Mouse (Mus musculus) heart, embryonic 16.5 days (tissue): ENCODE results near the gene Cdk4. TPM values are rescaled to one million over a fixed set of nuclear protein-coding genes. Genes with fewer than 3 reads are reported as not detected.
"Not testable (repeated sequence)": the region's sequence is repeated elsewhere in the genome, so short reads cannot be mapped to it uniquely, and the experiment has no call there.

Source experiments
- ATAC-seq: fragments of 200-750 bp; cut with Nextera tagmentation; replicated peaks from 2 replicates; pipeline ENCODE4 v1.8.0; 2017; ENCODE audit warnings: moderate number of reproducible peaks; ENCODE audit not compliant: insufficient read depth, low FRiP score; ENCODE audit errors: extremely low read depth
- H3K27ac ChIP-seq: fragments of 300-500 bp; sonication (generic); 2 replicates; pipeline ENCODE4 v1.5.1; 2014; ENCODE audit warnings: mild to moderate bottlenecking, low read length, control low read depth, moderate library complexity
- H3K27me3 ChIP-seq: fragments of 300-500 bp; sonication (generic); 2 replicates; pipeline ENCODE4 v1.6.1; 2014; ENCODE audit warnings: low read length, mixed read lengths; ENCODE audit not compliant: control insufficient read depth, insufficient read depth
- H3K36me3 ChIP-seq: fragments of 300-500 bp; sonication (generic); 2 replicates; pipeline ENCODE4 v1.6.1; 2014; ENCODE audit not compliant: control insufficient read depth, insufficient read depth
- H3K4me1 ChIP-seq: fragments of 300-500 bp; sonication (generic); 2 replicates; pipeline ENCODE4 v1.6.1; 2014; ENCODE audit warnings: low read length, mixed read lengths; ENCODE audit not compliant: control insufficient read depth, insufficient read depth
- H3K4me2 ChIP-seq: fragments of 300-500 bp; sonication (generic); 2 replicates; pipeline ENCODE4 v1.6.1; 2014; ENCODE audit warnings: low read depth, mild to moderate bottlenecking, control low read depth, low read length
- H3K4me3 ChIP-seq: fragments of 300-500 bp; sonication (generic); 2 replicates; pipeline ENCODE4 v1.5.1; 2014; ENCODE audit warnings: mild to moderate bottlenecking, control low read depth, low read length
- H3K9ac ChIP-seq: fragments of 300-500 bp; sonication (generic); 2 replicates; pipeline ENCODE4 v1.6.1; 2014; ENCODE audit warnings: low read length, control low read depth
- H3K9me3 ChIP-seq: fragments of 300-500 bp; sonication (generic); replicated peaks from 2 replicates; pipeline ENCODE4 v1.6.1; 2016; ENCODE audit warnings: low read length; ENCODE audit not compliant: control insufficient read depth
- WGBS: fragments of 180-500 bp; shearing (Covaris S2); extraction: QIAGEN DNeasy Blood & Tissue Kit; methylation state at CpG from one replicate; pipeline ENCODE4 v1.1.7; 2014; 5-methylcytosine and 5-hydroxymethylcytosine counted together
- polyA plus RNA-seq: library from polyadenylated mRNA; unstranded; fragments of >200 nt; fragmentation: Nextera tagmentation; extraction: Ambion mirVana; gene quantifications from 2 replicates; pipeline ENCODE4 v1.2.1, GENCODE M21; 2015

Gene Cdk4
- polyA plus RNA-seq, 1 experiment from 2014 or later = 885 TPM

DNA sequence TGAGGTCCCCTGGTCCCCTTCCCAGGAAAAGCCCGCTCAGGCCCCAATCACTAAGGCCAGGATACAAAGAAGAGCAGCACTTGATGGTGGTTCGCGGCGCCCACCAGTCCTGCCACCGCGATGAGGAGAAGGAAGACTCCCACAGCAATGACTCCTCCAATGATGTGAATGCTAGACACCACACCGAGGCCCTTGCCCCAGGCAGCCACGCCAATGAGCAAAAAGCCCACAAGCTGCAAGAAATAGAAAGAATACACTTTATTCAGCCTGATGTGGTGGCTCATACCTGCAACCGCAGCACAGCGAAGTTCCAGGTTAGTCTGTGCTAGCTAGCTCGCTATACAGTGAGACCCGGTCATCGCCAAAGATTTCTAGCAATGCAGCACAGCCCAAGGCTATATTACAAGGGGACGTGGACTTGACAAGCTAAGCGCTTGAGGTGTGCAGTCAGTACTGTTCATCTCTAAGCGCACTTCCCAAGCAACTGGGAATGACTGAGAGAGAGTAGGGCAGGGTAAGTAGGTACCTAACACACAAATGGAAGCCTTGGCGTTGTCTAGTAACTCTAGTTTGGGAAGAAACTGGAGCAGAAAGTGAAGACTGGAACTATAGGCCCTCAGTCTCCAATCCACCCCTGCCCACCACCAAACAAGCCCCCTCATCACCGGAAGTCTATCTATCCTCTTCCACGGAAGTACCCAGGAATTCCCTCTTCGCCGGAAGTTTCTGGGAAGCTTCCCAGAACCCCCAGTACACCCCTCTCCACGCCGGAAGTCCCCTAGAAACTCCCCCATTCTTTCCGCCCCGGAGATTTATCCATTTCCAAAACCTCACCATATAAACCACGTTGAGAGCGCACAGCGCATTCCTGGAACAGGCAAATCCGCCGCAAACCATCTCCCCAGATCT is 6.2 kb downstream of the Cdk4 start:
- 7% methylated on average over 30 of the region's 30 CpGs for WGBS

DNA sequence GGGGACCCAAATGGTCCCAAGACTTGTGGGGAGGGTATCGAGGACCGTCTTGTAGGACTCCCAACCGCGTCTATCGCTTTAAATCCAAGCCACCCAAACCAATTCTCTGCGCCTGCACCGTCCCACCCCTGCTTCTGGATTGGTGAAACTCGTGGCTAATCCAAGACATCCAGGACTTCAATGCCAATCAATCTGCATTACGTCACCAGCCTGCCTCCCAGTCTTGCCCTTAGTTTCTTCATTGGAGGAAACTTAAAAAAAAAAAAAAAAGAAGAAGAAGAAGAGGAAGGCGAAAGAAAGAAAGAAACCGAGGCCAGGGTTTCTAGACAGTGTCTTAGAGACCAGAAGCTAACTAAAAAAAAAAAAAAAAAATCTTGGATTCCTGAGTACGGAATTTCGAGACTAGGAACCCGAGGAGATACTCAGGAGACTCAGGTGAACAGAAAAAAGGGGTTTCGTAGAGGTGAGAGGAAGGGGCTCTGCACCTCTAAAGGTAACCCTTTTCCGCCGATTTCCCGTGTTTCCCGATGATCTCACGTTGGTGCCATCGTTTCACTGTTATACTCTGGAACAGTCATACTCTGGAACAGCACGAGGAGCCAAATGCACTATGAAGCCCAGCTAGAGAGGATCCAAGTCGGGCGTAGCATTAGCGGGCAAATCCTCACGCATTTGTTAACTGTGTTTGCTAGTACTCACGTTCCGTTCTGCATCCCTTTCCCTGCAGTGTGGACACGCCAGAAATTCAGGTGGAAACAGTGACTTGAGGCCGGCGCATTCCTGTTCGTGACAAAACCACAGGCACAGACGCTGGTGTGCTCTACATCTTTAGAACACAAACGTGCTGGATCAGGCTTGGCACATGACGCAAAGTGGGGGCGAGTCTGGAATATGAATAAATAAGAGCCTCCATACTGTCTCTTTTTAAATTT is 7.1 kb downstream of the Cdk4 start, which contains the start of gene Tspan31:
Tspan31 (minus strand) TSS at position 75 of the 932 bp plus-strand sequence.
- Histone ChIP-seq H3K9me3 (no peaks in the 10 kb centered on the region), H3K4me2 (peak within 1 kb of the TSS; percentile 97), H3K27me3 (peaks cover 5% of the 10 kb centered on the region), H3K9ac (peak within 1 kb of the TSS; percentile 80), H3K4me1 (peaks cover 17% of the 10 kb centered on the region), H3K36me3 (peaks cover 30% of the 10 kb centered on the region), H3K27ac (peak within 1 kb of the TSS; percentile 88), H3K4me3 (peak within 1 kb of the TSS; percentile 76)
- ATAC-seq = peak; percentile 90
- WGBS = 2% methylated on average over 36 of the region's 36 CpGs

More for the DNA sequence above, 6.2 kb downstream of the Cdk4 start:
- Histone ChIP-seq H3K9me3 (no peaks in the 10 kb centered on the region), H3K27ac (peak overlapping the region; percentile 88), H3K4me2 (peak overlapping the region; percentile 83), H3K36me3 (peaks cover 38% of the 10 kb centered on the region), H3K4me1 (peaks cover 21% of the 10 kb centered on the region), H3K9ac (peak overlapping the region; percentile 80), H3K4me3 (peak overlapping the region; percentile 76), H3K27me3 (no peaks in the 10 kb centered on the region)
- peak; percentile 35 for ATAC-seq

DNA sequence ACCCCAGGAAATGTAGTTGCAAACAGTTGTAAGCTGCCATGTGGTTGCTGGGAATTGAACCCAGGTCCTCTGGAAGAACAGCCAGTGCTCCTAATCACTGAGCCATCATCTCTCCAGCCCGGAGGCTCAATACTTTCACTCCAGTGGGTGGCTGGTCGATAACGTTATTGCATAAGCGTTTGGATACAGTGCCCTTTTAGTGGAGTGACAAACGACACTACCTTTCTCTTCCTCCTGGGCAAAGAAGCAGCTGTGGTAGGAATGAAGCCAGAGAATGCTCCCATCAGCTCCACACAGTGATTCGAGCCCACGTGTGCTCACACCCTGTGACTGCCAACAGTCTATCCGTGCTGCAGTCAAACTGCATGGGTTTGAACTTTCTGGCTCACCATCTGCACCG is 7.9 kb downstream of the Cdk4 start:
- Histone ChIP-seq H3K4me3 (peak overlapping the region; percentile 76), H3K27ac (no peak overlapping the region), H3K9me3 (no peaks in the 10 kb centered on the region), H3K27me3 (peaks cover 9% of the 10 kb centered on the region), H3K36me3 (peaks cover 23% of the 10 kb centered on the region), H3K4me1 (peaks cover 17% of the 10 kb centered on the region), H3K4me2 (peak overlapping the region; percentile 97), H3K9ac (peak overlapping the region; percentile 78)
- ATAC-seq = no peak
- 69% methylated on average over 9 of the region's 9 CpGs for WGBS

DNA sequence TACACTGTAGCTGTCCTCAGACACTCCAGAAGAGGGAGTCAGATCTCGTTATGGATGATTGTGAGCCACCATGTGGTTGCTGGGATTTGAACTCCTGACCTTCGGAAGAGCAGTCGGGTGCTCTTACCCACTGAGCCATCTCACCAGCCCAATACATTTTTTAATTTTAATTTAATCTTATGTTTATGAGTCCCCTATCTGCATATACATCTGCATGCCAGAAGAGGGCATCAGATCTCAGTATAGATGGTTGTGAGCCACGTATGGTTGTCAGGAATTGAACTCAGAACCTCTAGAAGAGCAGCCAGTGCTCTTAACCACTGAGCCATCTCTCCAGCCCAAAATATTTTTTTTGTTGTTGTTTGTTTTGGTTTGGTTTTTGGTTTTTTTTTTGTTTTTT is 8.9 kb downstream of the Cdk4 start:
- not testable (repeated sequence) for H3K9me3 ChIP-seq, H3K27ac ChIP-seq, ATAC-seq, H3K4me3 ChIP-seq, H3K4me2 ChIP-seq, H3K9ac ChIP-seq
- peaks cover 17% of the 10 kb centered on the region for H3K4me1 ChIP-seq
- 92% methylated on average over 4 of the region's 4 CpGs for WGBS
- peaks cover 18% of the 10 kb centered on the region for H3K27me3 ChIP-seq
- peaks cover 12% of the 10 kb centered on the region for H3K36me3 ChIP-seq

GRCm38 (mm10) chr10:127072969-127073368 is 9.6 kb downstream of the Cdk4 start:
- not testable (repeated sequence) for H3K27ac ChIP-seq, H3K36me3 ChIP-seq, H3K4me2 ChIP-seq, ATAC-seq, H3K4me3 ChIP-seq, H3K9me3 ChIP-seq, H3K9ac ChIP-seq
- WGBS = 79% methylated on average over 2 of the region's 2 CpGs
- Histone ChIP-seq H3K27me3 (peaks cover 24% of the 10 kb centered on the region), H3K4me1 (peaks cover 17% of the 10 kb centered on the region)

GRCm38 (mm10) chr10:127073981-127074380 is 10.6 kb downstream of the Cdk4 start:
- H3K4me1 ChIP-seq = peaks cover 14% of the 10 kb centered on the region
- H3K27ac ChIP-seq = no peak overlapping the region
- H3K27me3 ChIP-seq = peaks cover 35% of the 10 kb centered on the region
- WGBS = 85% methylated on average over 1 of the region's 1 CpGs
- no peak for ATAC-seq
- H3K4me2 ChIP-seq = no peak overlapping the region
- H3K9me3 ChIP-seq = no peaks in the 10 kb centered on the region
- H3K4me3 ChIP-seq = no peak overlapping the region
- H3K36me3 ChIP-seq = no peaks in the 10 kb centered on the region
- H3K9ac ChIP-seq = no peak overlapping the region

- Histone ChIP-seq H3K4me3 (peak within 1 kb of the TSS; percentile 33), H3K27me3 (peaks cover 46% of the 10 kb centered on the region), H3K4me1 (peaks cover 17% of the 10 kb centered on the region), H3K36me3 (no peaks in the 10 kb centered on the region), H3K9me3 (no peaks in the 10 kb centered on the region), H3K9ac (no peak within 1 kb of the TSS), H3K4me2 (peak within 1 kb of the TSS; percentile 3), H3K27ac (no peak within 1 kb of the TSS)
- no peak; the same call in 1 of the 2 replicates for ATAC-seq
- 47% methylated on average over 9 of the region's 9 CpGs for WGBS
These were observed 11.7 kb downstream of the Cdk4 start, which contains the start of gene Agap2 for GRCm38 (mm10) chr10:127075080-127075479. TSS of gene Agap2 (plus strand) at chr10:127075284.

GRCm38 (mm10) chr10:127075651-127076050 is 12.3 kb downstream of the Cdk4 start:
- H3K4me2 ChIP-seq = peak overlapping the region; percentile 3
- no peak for ATAC-seq

More at GRCm38 (mm10) chr10:127075651-127076050, 12.3 kb downstream of the Cdk4 start:
- 62% methylated on average over 8 of the region's 8 CpGs for WGBS
- Histone ChIP-seq H3K27ac (no peak overlapping the region), H3K36me3 (no peaks in the 10 kb centered on the region), H3K9me3 (no peaks in the 10 kb centered on the region), H3K4me1 (peaks cover 17% of the 10 kb centered on the region), H3K9ac (no peak overlapping the region), H3K27me3 (peaks cover 51% of the 10 kb centered on the region), H3K4me3 (peak overlapping the region; percentile 33)
